Mouse (Mus musculus): Measurements from ENCODE around the gene Cenpu. TPM values are rescaled to one million over a fixed set of nuclear protein-coding genes. Genes with fewer than 3 reads are reported as not detected.

Gene Cenpu
- polyA plus RNA-seq, 1 experiment from 2014 or later = 6.3 TPM

DNA sequence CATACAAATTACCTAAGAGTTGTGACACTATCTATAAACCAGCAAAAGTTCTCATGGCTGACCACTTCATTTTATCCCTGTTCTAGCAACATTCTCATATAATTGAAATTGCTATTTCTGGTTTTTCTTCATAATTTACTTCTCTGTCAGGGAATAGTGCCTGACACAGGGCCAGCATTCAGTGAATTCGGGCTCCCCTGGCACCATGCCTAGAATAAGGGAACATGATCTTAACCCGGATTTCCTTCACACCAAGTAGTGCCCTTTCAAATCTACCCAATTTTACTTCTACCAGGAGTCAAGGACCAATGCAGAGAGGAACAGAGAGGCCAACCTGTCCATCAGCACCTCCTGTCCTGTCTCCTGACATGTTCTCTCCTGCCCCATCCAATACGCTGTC is 33.7 kb downstream of the Cenpu start:
- WGBS = 83% methylated on average over 3 of the region's 3 CpGs
- no peak for ATAC-seq (ENCODE audit: low FRiP score)
- Histone ChIP-seq H3K9ac (replicated peaks) (no peak overlapping the region), H3K9me3 (replicated peaks) (no peaks in the 10 kb centered on the region), H3K27ac (replicated peaks) (no peak overlapping the region), H3K4me2 (no peak overlapping the region), H3K27me3 (replicated peaks) (no peaks in the 10 kb centered on the region), H3K4me3 (replicated peaks) (no peak overlapping the region), H3K4me1 (no peaks in the 10 kb centered on the region), H3K36me3 (peaks cover 2% of the 10 kb centered on the region; the same call in 1 of the 2 replicates)

DNA sequence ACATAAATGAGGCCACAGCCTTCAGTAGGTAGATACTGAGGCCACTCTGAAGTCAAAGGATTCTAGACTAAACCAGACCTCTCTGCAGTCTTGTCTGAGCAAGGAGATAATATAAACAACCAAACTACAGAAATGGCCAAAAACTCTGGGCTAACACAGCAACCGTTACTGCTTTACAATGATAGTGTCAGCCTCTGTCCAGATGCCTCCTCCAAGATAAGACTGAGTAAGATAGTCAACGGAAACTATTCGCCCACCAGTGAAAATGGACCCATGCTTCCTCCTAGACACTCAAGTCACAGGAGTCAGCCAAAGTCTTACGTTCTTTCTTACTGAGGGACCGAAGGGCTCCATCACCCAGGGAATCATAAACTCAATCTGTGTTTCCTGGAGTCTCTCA is 36.1 kb downstream of the Cenpu start:
- H3K4me3 ChIP-seq (replicated peaks) = no peak overlapping the region
- H3K9me3 ChIP-seq (replicated peaks) = no peaks in the 10 kb centered on the region
- 91% methylated on average over 5 of the region's 5 CpGs for WGBS
- H3K36me3 ChIP-seq = no peaks in the 10 kb centered on the region
- H3K4me2 ChIP-seq = no peak overlapping the region
- no peaks in the 10 kb centered on the region for H3K4me1 ChIP-seq
- H3K9ac ChIP-seq (replicated peaks) = no peak overlapping the region
- H3K27me3 ChIP-seq (replicated peaks) = no peaks in the 10 kb centered on the region
- ATAC-seq (ENCODE audit: low FRiP score) = no peak
- no peak overlapping the region for H3K27ac ChIP-seq (replicated peaks)

DNA sequence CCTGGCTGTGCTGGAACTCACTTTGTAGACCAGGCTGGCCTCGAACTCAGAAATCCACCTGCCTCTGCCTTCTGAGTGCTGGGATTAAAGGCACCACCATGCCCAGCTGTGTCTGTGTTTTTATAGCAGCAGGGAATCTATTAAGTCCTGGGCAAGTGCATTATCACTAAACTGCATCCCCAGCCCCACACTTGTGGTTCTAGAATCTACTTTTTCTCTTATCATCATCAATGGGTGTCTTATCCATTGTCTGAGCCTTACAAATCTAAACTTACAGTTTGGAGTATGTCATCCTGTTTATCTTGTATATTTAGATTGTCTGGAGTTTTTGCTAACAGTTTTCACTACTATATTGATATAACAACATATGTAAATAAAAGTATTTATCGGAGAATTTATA is 36.8 kb downstream of the Cenpu start:
- no peaks in the 10 kb centered on the region for H3K4me1 ChIP-seq
- no peak overlapping the region for H3K27ac ChIP-seq (replicated peaks)
- no peak overlapping the region for H3K4me3 ChIP-seq (replicated peaks)
- ATAC-seq (ENCODE audit: low FRiP score) = no peak
- H3K9ac ChIP-seq (replicated peaks) = no peak overlapping the region
- no peaks in the 10 kb centered on the region for H3K27me3 ChIP-seq (replicated peaks)
- WGBS = 95% methylated on average over 2 of the region's 2 CpGs
- no peak overlapping the region for H3K4me2 ChIP-seq
- no peaks in the 10 kb centered on the region for H3K9me3 ChIP-seq (replicated peaks)
- no peaks in the 10 kb centered on the region for H3K36me3 ChIP-seq

- Histone ChIP-seq H3K9me3 (replicated peaks) (no peaks in the 10 kb centered on the region), H3K4me2 (no peak overlapping the region), H3K4me3 (replicated peaks) (no peak overlapping the region), H3K36me3 (no peaks in the 10 kb centered on the region), H3K4me1 (no peaks in the 10 kb centered on the region), H3K27ac (replicated peaks) (no peak overlapping the region), H3K27me3 (replicated peaks) (no peaks in the 10 kb centered on the region), H3K9ac (replicated peaks) (no peak overlapping the region)
- ATAC-seq (ENCODE audit: low FRiP score) = no peak
- WGBS = 82% methylated on average over 8 of the region's 8 CpGs
These were observed 41.2 kb downstream of the Cenpu start for GRCm38 (mm10) chr8:46593067-46593466.

- H3K27ac ChIP-seq (replicated peaks) = no peak overlapping the region
- H3K9ac ChIP-seq (replicated peaks) = no peak overlapping the region
- H3K4me1 ChIP-seq = no peaks in the 10 kb centered on the region
- H3K36me3 ChIP-seq = no peaks in the 10 kb centered on the region
- H3K4me2 ChIP-seq = no peak overlapping the region
- no peaks in the 10 kb centered on the region for H3K9me3 ChIP-seq (replicated peaks)
- H3K27me3 ChIP-seq (replicated peaks) = no peaks in the 10 kb centered on the region
- WGBS = 76% methylated on average over 2 of the region's 2 CpGs
- no peak overlapping the region for H3K4me3 ChIP-seq (replicated peaks)
- no peak for ATAC-seq (ENCODE audit: low FRiP score)
These were observed 41.9 kb downstream of the Cenpu start for GRCm38 (mm10) chr8:46593772-46594171.

DNA sequence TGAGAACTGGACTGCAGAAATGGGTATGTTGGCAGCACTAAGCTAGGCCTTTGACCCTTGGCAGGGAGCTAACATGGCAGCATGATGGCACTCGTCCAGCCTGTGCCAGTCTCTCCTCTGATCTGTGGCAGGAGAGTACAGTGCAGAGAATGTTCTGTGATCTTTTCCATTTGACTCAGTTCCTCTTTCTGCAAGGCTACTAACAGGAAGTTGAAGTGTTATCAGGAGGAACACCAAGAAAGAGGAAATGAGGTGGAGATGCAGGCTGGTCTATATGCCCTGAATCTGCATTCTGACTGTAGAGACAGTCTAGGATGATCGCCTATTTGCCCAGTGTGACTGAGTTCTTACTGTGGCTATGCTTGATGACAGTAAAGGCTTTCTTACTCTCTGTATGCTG is 43.8 kb downstream of the Cenpu start:
- Histone ChIP-seq H3K27me3 (replicated peaks) (no peaks in the 10 kb centered on the region), H3K36me3 (no peaks in the 10 kb centered on the region), H3K4me1 (no peaks in the 10 kb centered on the region), H3K9ac (replicated peaks) (no peak overlapping the region), H3K4me3 (replicated peaks) (no peak overlapping the region), H3K9me3 (replicated peaks) (no peaks in the 10 kb centered on the region), H3K27ac (replicated peaks) (no peak overlapping the region), H3K4me2 (no peak overlapping the region)
- no peak for ATAC-seq (ENCODE audit: low FRiP score)
- 98% methylated on average over 2 of the region's 2 CpGs for WGBS

DNA sequence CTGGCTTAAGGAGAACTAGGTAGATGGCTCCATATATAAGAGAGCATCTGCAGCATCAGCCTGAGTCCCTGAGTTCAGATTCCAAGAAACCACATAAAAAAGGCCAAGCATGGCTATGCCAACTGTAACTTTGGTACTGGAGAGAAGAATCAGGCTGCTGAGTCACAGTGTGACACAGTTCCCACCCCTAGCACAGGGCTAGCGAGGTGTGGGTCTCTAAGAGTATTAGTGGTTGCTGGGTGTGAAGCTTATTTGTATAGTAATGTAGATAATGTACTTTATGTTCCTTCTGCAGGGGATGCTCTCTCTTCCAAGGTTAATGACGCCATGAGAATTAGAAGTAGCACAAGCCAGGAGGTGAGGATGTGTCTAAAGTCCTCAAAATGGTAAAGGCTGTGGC is 44.7 kb downstream of the Cenpu start:
- H3K4me1 ChIP-seq = no peaks in the 10 kb centered on the region
- H3K27ac ChIP-seq (replicated peaks) = no peak overlapping the region
- H3K36me3 ChIP-seq = no peaks in the 10 kb centered on the region
- no peak overlapping the region for H3K9ac ChIP-seq (replicated peaks)
- no peak for ATAC-seq (ENCODE audit: low FRiP score)
- H3K9me3 ChIP-seq (replicated peaks) = no peaks in the 10 kb centered on the region
- H3K4me3 ChIP-seq (replicated peaks) = no peak overlapping the region
- no peaks in the 10 kb centered on the region for H3K27me3 ChIP-seq (replicated peaks)
- no peak overlapping the region for H3K4me2 ChIP-seq
- 81% methylated on average over 2 of the region's 2 CpGs for WGBS

GRCm38 (mm10) chr8:46597411-46597810 is 45.6 kb downstream of the Cenpu start:
- Histone ChIP-seq H3K36me3 (no peaks in the 10 kb centered on the region), H3K27me3 (replicated peaks) (no peaks in the 10 kb centered on the region), H3K27ac (replicated peaks) (no peak overlapping the region), H3K9ac (replicated peaks) (no peak overlapping the region), H3K4me2 (no peak overlapping the region), H3K9me3 (replicated peaks) (no peaks in the 10 kb centered on the region), H3K4me1 (no peaks in the 10 kb centered on the region), H3K4me3 (replicated peaks) (no peak overlapping the region)
- WGBS = 84% methylated on average over 2 of the region's 2 CpGs
- no peak for ATAC-seq (ENCODE audit: low FRiP score)

GRCm38 (mm10) chr8:46598114-46598513 is 46.3 kb downstream of the Cenpu start:
- no peak for ATAC-seq (ENCODE audit: low FRiP score)
- no peaks in the 10 kb centered on the region for H3K27me3 ChIP-seq (replicated peaks)
- H3K4me1 ChIP-seq = no peaks in the 10 kb centered on the region
- H3K9ac ChIP-seq (replicated peaks) = no peak overlapping the region
- no peaks in the 10 kb centered on the region for H3K9me3 ChIP-seq (replicated peaks)
- H3K36me3 ChIP-seq = no peaks in the 10 kb centered on the region
- 96% methylated on average over 2 of the region's 2 CpGs for WGBS
- H3K27ac ChIP-seq (replicated peaks) = no peak overlapping the region
- no peak overlapping the region for H3K4me3 ChIP-seq (replicated peaks)
- H3K4me2 ChIP-seq = no peak overlapping the region

DNA sequence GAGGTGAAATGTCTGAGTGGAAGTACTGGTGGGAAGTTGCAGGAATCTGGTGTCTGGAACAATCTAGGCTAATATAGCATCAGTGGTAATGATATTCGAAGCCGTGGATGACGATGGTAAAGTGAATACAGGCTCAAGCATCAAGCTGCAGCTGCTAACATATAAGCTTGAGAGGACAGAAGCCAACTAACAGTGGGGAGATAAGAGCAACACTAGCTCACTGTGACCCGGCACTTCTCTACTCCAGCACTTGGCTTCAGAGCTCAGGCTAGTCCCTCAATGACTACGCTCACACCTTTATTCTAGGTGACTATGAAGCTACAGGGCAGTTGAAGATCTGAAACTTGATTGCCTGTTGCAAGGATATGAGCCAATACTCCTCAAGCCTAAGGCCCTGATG is 46.9 kb downstream of the Cenpu start:
- no peaks in the 10 kb centered on the region for H3K9me3 ChIP-seq (replicated peaks)
- WGBS = 95% methylated on average over 5 of the region's 5 CpGs
- no peak for ATAC-seq (ENCODE audit: low FRiP score)
- no peak overlapping the region for H3K4me3 ChIP-seq (replicated peaks)
- H3K4me2 ChIP-seq = no peak overlapping the region
- no peak overlapping the region for H3K27ac ChIP-seq (replicated peaks)
- H3K27me3 ChIP-seq (replicated peaks) = no peaks in the 10 kb centered on the region
- no peaks in the 10 kb centered on the region for H3K4me1 ChIP-seq
- H3K36me3 ChIP-seq = no peaks in the 10 kb centered on the region
- H3K9ac ChIP-seq (replicated peaks) = no peak overlapping the region

- Histone ChIP-seq H3K9me3 (replicated peaks) (no peaks in the 10 kb centered on the region), H3K9ac (replicated peaks) (no peak overlapping the region), H3K4me3 (replicated peaks) (no peak overlapping the region), H3K27ac (replicated peaks) (no peak overlapping the region), H3K36me3 (no peaks in the 10 kb centered on the region), H3K4me1 (no peaks in the 10 kb centered on the region), H3K27me3 (replicated peaks) (no peaks in the 10 kb centered on the region), H3K4me2 (no peak overlapping the region)
- 92% methylated on average over 7 of the region's 7 CpGs for WGBS
- ATAC-seq (ENCODE audit: low FRiP score) = no peak
These were observed 47.6 kb downstream of the Cenpu start for GRCm38 (mm10) chr8:46599314-46599904.

DNA sequence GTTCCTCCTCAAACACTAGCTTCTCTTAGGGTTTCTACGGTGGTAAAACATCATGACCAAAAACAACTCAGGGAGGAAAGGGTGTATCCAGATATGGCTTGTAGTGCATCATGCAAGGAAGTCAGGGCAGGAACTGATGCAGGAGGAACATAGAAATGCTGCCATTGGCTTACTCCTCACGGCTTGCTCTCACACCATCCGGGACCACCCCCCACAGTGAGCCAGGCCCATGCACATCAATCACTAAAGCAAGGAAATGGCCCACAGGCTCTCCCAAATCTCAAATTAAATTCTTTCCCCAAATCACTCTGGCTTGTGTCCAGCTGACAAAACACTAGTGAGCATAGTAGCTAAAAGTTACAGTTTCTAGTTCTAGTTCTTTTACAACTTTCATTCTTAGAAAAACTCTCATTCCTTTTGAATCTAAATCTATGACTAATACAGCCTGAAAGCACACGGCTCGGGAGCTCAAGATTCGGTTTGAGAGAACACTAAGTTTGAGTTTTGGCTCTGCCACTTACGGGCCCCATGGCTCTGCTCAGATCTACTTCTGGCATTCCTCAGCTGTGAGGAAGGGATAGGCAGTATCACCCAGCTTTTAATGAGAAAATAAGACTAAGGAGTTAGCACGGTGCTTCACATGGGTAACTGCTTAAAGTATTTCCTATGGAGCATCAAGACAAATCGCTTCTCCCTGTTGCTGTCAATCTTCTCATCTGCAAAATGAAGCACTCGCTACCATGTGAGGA is 49.3 kb downstream of the Cenpu start:
- Histone ChIP-seq H3K4me3 (replicated peaks) (no peak overlapping the region), H3K36me3 (no peaks in the 10 kb centered on the region), H3K4me2 (no peak overlapping the region), H3K27ac (replicated peaks) (no peak overlapping the region), H3K4me1 (no peaks in the 10 kb centered on the region), H3K27me3 (replicated peaks) (no peaks in the 10 kb centered on the region), H3K9me3 (replicated peaks) (no peaks in the 10 kb centered on the region), H3K9ac (replicated peaks) (no peak overlapping the region)
- no peak for ATAC-seq (ENCODE audit: low FRiP score)
- 67% methylated on average over 10 of the region's 10 CpGs for WGBS
